Mouse (Mus musculus): ENCODE measurements around the gene Htra1. TPM values are rescaled to one million over a fixed set of nuclear protein-coding genes. Genes with fewer than 3 reads are reported as not detected.

Htra1 gene
- polyA plus RNA-seq (2014; fragmentation: Illumina TruSeq; extraction: RNeasy Lipid Tissue Mini Kit (QIAGEN cat#74804); ENCODE audit: insufficient read depth, low read depth, low replicate concordance), result 55.0 TPM

GRCm38 (mm10) chr7:130935793-130936471, at the start of gene Htra1:
Htra1 (plus strand) TSS chr7:130936111.

DNA sequence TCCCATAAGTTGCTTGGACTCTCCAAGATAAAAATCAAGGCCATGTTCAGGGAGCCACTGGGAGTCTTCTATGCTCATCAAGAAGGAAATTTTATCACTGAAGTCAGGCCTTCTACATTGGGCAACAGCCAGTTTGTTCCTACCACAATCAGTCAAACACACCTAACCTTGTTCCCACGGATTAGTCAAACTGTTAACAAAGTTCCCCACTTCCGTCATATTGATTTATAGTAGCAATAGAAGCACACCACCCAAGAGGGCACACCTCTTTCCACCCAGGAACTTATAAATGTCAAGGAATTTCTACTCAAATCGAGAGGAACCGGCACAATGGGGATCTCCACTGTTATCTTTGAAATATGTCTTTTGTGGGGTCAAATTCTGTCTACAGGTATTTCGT, 95.8 kb downstream of the Htra1 start, which contains the start of gene Dmbt1:
TSS of gene Dmbt1 (plus strand) at position 299 of the 400 bp plus-strand sequence.

Other genes starting within 250 kb of the Htra1 start
- not detected for gene Btbd16, start 162.0 kb upstream of the Htra1 start, polyA plus RNA-seq (2014; fragmentation: Illumina TruSeq; extraction: RNeasy Lipid Tissue Mini Kit (QIAGEN cat#74804); ENCODE audit: insufficient read depth, low read depth, low replicate concordance)
- 40.7 TPM for gene Plekha1, start 70.4 kb upstream of the Htra1 start, polyA plus RNA-seq (2014; fragmentation: Illumina TruSeq; extraction: RNeasy Lipid Tissue Mini Kit (QIAGEN cat#74804); ENCODE audit: insufficient read depth, low read depth, low replicate concordance)
- 0.04 TPM for gene Dmbt1, start 95.9 kb downstream of the Htra1 start, polyA plus RNA-seq (2014; fragmentation: Illumina TruSeq; extraction: RNeasy Lipid Tissue Mini Kit (QIAGEN cat#74804); ENCODE audit: insufficient read depth, low read depth, low replicate concordance)
- not detected for gene 4933402N03Rik, start 210.2 kb downstream of the Htra1 start, polyA plus RNA-seq (2014; fragmentation: Illumina TruSeq; extraction: RNeasy Lipid Tissue Mini Kit (QIAGEN cat#74804); ENCODE audit: insufficient read depth, low read depth, low replicate concordance)
- not detected for gene 5430419D17Rik, start 238.3 kb downstream of the Htra1 start, polyA plus RNA-seq (2014; fragmentation: Illumina TruSeq; extraction: RNeasy Lipid Tissue Mini Kit (QIAGEN cat#74804); ENCODE audit: insufficient read depth, low read depth, low replicate concordance)